Mouse (Mus musculus): ENCODE measurements around the gene Serpina3n. TPM values are rescaled to one million over a fixed set of nuclear protein-coding genes. Genes with fewer than 3 reads are reported as not detected.

Gene Serpina3n
- polyA plus RNA-seq, 1 experiment from 2014 or later = 0.20 TPM

DNA sequence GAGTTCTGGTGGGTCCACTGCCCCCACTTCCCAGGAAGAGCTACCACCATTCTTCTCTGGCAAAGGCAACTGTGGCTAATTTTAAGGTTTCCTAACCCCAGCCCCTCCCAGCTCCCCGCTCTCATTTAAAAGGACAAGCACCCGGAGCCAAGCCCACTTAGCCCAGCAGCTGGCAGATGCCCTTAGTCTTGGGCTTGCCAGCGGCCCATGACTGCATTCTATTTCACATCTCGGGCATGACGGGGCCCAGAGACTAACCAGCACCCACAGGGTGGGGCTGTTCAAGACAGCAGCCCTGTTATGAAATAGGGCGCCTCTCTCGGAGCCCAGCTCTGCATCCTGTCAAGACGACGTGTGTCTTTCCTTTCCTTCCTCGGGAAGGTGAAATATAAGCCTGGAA, 43.7 kb downstream of the Serpina3n start:
- Histone ChIP-seq H3K9me3 (replicated peaks; ENCODE audit: low read length) (no peaks in the 10 kb centered on the region), H3K9ac (ENCODE audit: low read depth, low read length) (no peak overlapping the region), H3K4me2 (ENCODE audit: low read length) (no peak overlapping the region), H3K27me3 (ENCODE audit: insufficient read depth, low read length) (no peaks in the 10 kb centered on the region), H3K27ac (no peak overlapping the region), H3K4me1 (replicated peaks; ENCODE audit: insufficient read depth, low read length) (no peaks in the 10 kb centered on the region), H3K4me3 (replicated peaks; ENCODE audit: low read depth, low read length) (no peak overlapping the region), H3K36me3 (ENCODE audit: insufficient read depth, low read length) (no peaks in the 10 kb centered on the region)
- TF ChIP-seq CTCF (IDR thresholded peaks at IDR 0.05; ENCODE audit: low read depth) = no peak
- DNase-seq (ENCODE audit: low spot score) (no peak), ATAC-seq (replicated peaks; ENCODE audit: low FRiP score, low read depth) (no peak)
- 35% methylated on average over 10 of the region's 10 CpGs for WGBS

DNA sequence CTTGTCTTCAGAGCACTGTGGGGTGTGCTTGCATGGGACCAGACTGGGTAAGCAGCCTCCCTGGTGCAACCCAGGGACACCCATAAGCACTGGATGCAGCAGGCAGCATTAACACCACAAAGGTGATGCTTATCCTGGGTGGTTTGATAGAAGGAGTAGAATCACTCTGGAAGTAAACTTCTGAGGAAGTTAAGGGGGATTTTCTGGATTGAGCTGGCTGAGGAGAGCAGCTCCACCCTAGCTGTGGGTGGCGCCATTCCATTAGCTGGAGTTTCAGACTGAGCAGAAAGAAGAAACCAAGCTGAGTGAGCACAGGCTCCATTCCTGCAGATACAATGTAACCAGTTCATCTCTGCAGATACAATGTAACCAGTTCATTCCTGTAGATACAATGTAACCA, 46.5 kb downstream of the Serpina3n start:
- H3K4me2 ChIP-seq (ENCODE audit: low read length) = no peak overlapping the region
- no peaks in the 10 kb centered on the region for H3K27me3 ChIP-seq (ENCODE audit: insufficient read depth, low read length)
- no peak overlapping the region for H3K27ac ChIP-seq
- ATAC-seq (replicated peaks; ENCODE audit: low FRiP score, low read depth) (no peak), DNase-seq (ENCODE audit: low spot score) (no peak)
- WGBS = 78% methylated on average over 1 of the region's 1 CpGs
- no peaks in the 10 kb centered on the region for H3K36me3 ChIP-seq (ENCODE audit: insufficient read depth, low read length)
- H3K4me3 ChIP-seq (replicated peaks; ENCODE audit: low read depth, low read length) = no peak overlapping the region
- H3K9me3 ChIP-seq (replicated peaks; ENCODE audit: low read length) = no peaks in the 10 kb centered on the region
- H3K9ac ChIP-seq (ENCODE audit: low read depth, low read length) = no peak overlapping the region
- TF ChIP-seq CTCF (IDR thresholded peaks at IDR 0.05; ENCODE audit: low read depth) = peak; percentile 32; the same call in 1 of the 2 replicates
- no peaks in the 10 kb centered on the region for H3K4me1 ChIP-seq (replicated peaks; ENCODE audit: insufficient read depth, low read length)

DNA sequence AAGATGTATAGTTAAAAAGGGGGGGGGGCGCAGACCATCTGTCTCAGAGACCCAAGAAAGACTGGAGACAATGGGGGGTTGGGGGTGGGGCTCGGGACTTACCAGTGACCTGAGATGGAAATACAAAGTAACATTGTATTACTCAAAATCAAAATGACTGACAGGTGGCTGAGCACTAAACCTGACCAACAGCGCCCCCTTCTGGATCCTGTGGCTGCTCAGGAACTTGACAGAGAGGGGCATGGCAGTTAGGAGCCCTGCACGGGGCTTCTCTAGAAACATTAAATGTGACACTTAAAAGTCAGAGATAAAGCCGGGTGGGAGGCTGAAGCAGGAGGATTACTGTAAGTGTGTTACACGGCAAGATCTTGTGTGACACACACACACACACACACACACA, 52.8 kb downstream of the Serpina3n start:
- WGBS = 66% methylated on average over 6 of the region's 6 CpGs
- no peak for ATAC-seq (replicated peaks; ENCODE audit: low FRiP score, low read depth)
- H3K9ac ChIP-seq (ENCODE audit: low read depth, low read length) = no peak overlapping the region

DNA sequence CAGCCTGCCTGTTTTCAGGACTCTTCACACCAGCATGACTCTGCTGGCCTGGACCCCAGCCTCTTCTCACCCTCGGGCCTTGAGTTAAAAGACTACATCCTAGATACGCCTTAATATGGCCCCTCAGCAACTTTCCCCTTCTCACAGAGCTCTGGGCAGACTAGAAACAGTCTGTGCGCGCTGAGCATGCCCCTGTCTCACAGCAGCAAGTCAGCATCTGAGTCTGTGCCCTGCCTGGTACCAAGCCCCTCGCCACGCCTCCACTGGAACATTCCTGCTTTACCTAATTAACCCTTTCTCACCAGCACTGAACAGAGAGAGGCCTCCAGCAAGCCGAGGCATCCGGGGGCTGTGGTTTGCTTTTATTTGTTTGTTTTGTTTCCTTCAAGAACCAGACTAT, 54.8 kb downstream of the Serpina3n start:
- Histone ChIP-seq H3K4me3 (replicated peaks; ENCODE audit: low read depth, low read length) (no peak overlapping the region), H3K9ac (ENCODE audit: low read depth, low read length) (no peak overlapping the region), H3K27ac (no peak overlapping the region), H3K4me1 (replicated peaks; ENCODE audit: insufficient read depth, low read length) (no peaks in the 10 kb centered on the region), H3K9me3 (replicated peaks; ENCODE audit: low read length) (no peaks in the 10 kb centered on the region), H3K36me3 (ENCODE audit: insufficient read depth, low read length) (no peaks in the 10 kb centered on the region), H3K27me3 (ENCODE audit: insufficient read depth, low read length) (no peaks in the 10 kb centered on the region), H3K4me2 (ENCODE audit: low read length) (no peak overlapping the region)
- DNase-seq (ENCODE audit: low spot score) = no peak
- ATAC-seq (replicated peaks; ENCODE audit: low FRiP score, low read depth) = no peak
- WGBS = 21% methylated on average over 8 of the region's 8 CpGs
- TF ChIP-seq CTCF (IDR thresholded peaks at IDR 0.05; ENCODE audit: low read depth) = no peak

More for the DNA sequence above, 52.8 kb downstream of the Serpina3n start:
- Histone ChIP-seq H3K9me3 (replicated peaks; ENCODE audit: low read length) (no peaks in the 10 kb centered on the region), H3K27me3 (ENCODE audit: insufficient read depth, low read length) (no peaks in the 10 kb centered on the region), H3K4me1 (replicated peaks; ENCODE audit: insufficient read depth, low read length) (no peaks in the 10 kb centered on the region), H3K27ac (no peak overlapping the region), H3K4me2 (ENCODE audit: low read length) (no peak overlapping the region), H3K4me3 (replicated peaks; ENCODE audit: low read depth, low read length) (no peak overlapping the region), H3K36me3 (ENCODE audit: insufficient read depth, low read length) (no peaks in the 10 kb centered on the region)
- DNase-seq (ENCODE audit: low spot score) = no peak
- peak; percentile 18; the same call in 1 of the 2 replicates for TF ChIP-seq CTCF (IDR thresholded peaks at IDR 0.05; ENCODE audit: low read depth)

Other genes with a start within 250 kb of the Serpina3n start
- gene Serpina3f, start 192.2 kb upstream of the Serpina3n start, polyA plus RNA-seq (2015; fragmentation: Nextera tagmentation; extraction: Ambion mirVana) = 0.12 and 0.23 TPM in 2 replicates
- 37.8 and 38.8 TPM in 2 replicates for gene Serpina3g, start 170.5 kb upstream of the Serpina3n start, polyA plus RNA-seq (2015; fragmentation: Nextera tagmentation; extraction: Ambion mirVana)
- gene Serpina3i, start 143.6 kb upstream of the Serpina3n start, polyA plus RNA-seq (2015; fragmentation: Nextera tagmentation; extraction: Ambion mirVana) = 0.24 and 0.28 TPM in 2 replicates
- not detected in 2 replicates for gene Serpina3j, start 92.2 kb upstream of the Serpina3n start, polyA plus RNA-seq (2015; fragmentation: Nextera tagmentation; extraction: Ambion mirVana)
- not detected in 2 replicates for gene Serpina3k, start 68.2 kb upstream of the Serpina3n start, polyA plus RNA-seq (2015; fragmentation: Nextera tagmentation; extraction: Ambion mirVana)
- gene Serpina3m, start 68.2 kb upstream of the Serpina3n start, polyA plus RNA-seq (2015; fragmentation: Nextera tagmentation; extraction: Ambion mirVana) = not detected in 2 replicates
- gene Gsc, start 66.6 kb downstream of the Serpina3n start, polyA plus RNA-seq (2015; fragmentation: Nextera tagmentation; extraction: Ambion mirVana) = not detected in 2 replicates